Mouse (Mus musculus): ENCODE measurements around the gene Afap1l2.
A peak's percentile ranks its signal among the peaks of the same experiment; 100 is the strongest.

The Afap1l2 gene

DNA sequence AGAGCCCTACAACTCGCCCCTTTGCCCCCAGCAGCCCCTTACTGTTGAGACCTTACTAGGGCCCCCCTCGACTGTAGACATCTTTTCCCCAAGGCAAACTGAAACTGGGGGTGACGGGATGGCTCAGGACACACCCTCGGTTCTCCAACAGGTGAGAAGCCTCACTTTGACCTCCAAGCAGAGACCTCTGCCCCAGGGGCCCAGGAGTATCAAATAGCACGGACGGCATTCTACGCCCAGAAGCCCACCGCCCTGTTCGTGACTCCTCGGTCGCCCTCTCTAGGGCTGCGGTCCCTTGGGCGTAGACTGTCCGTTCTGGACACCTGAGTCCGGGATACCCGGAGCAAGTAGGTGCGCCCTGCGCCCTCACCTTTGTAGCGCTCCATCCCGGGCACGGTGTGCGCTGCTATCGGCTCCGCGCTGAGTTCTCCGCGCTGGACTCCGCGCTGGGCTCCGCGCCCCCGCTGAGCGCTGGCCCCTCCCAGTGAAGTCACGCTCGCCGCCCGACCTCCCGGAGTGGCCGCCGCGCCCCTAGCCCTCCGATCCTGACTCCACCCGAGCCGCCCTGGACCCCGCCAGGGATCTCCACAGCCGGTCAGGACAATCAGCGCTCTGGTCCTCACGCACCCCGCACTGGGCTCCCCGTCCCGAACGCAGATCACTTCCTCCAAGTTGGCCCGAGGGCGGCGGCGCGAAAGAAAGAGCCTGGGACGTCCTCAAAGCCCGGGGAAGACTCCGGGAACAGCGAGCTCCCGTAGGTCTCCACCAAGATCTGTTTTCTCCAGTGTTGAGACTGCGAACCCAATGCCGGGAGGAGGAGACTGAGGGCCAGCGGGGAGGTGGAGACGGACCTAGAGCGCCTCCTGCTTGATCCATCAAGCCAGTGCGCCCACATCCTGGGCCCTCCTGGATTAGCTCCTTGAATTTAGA lies at the start of gene Afap1l2:
TSS of gene Afap1l2 (minus strand) at position 448 of the 930 bp plus-strand sequence.
- DNase-seq (ENCODE audit: extremely low spot score, low read depth, low spot score) = no peak

DNA sequence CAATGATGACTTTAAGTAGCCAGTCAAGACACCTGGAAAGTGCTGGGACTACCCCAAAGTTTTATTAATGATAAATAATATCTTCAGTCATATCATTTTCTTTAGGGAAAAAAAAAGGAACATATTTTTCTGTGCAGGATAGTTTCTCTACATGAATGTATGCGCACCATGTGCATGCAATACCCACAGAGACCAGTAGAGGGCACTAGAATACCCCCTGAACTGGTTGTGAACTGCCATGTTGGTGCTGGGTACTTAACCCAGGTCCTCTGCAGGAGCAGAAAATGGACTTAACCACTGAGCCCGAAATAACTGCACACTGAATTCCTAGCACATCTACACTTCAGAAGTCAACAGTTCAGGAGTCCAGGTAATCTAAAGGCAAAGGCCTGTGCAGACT lies 49.5 kb upstream of the Afap1l2 start:
- DNase-seq (ENCODE audit: extremely low spot score, low read depth, low spot score) = no peak

DNA sequence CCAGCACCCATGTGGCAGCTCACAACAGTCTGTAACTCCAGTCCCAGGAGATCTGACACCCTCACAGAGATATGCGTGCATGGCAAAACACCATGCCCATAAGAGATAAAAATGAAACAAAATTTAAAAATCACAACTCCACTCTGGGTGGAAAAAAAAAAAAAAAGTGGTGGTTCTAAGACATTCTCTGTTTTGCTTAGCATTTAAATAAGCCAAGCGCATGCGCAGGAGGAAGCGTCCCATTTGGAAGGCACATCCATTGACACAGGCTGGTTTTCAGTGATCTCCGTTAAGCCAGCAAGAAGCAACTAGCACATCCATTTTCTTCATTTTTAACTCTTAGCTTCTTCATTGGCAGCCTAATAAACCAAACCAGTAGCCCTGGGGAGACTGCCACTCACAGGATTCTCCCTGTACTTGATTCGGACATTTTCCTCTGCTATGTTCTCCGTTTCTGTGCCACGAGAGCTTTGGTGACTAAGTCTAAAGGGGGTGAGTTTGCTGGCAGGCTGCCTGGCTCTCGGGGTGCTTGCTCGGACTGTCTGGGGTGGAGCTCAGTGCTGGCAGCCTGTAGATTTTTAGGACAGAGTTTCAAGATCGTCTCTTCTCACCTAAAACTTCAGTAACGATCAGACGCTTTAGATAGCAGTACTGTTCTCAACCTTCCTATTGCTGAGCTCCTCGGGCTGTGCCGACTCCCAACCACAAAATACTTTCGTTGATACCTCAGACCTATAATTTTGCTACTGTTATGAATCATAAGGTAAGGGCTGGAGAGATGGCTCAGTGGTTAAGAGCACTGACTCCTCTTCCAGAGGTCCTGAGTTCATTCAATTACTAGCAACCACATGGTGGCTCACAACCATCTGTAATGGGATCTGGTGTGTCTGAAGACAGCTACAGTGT lies 47.4 kb upstream of the Afap1l2 start:
- no peak for DNase-seq (ENCODE audit: extremely low spot score, low read depth, low spot score)

DNA sequence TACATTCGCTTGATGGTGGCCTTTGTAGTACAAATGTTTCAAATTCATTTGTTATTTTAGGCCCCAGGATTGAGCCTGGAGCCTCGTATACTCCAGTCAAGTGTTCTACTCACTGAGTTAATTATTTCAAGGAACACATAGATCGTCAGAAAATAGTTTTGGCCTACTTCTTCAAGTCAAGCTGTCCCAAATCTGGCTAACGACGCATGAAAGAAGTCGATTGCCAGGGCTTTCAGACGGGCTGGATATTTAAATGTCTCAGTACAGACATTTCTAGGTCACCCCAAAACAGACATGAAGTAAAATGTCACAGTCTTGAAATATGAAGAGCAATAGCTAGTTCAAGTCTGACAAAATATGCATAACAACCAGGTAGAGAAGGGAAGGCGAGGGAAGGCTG lies 44.9 kb upstream of the Afap1l2 start:
- DNase-seq (ENCODE audit: extremely low spot score, low read depth, low spot score) = no peak

DNA sequence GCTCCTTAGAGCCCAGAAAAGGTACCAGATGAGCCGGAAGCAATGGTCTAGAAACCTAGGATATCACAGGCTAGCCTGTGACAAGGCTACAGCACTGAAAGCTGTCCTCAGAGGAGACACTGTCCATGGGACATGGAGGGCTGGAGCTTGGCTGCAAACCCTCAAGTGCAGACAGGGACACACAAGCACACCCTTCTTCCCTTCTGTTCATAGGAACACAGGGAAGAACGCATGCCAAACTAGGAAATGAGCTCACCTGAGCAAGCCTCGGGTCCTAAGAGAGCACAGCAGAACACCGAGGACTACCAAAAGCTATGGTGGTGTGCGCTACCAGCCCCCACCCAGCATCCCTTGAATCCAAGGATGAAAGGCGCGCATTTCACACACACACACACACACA lies 44.0 kb upstream of the Afap1l2 start:
- DNase-seq (ENCODE audit: extremely low spot score, low read depth, low spot score) = no peak

DNA sequence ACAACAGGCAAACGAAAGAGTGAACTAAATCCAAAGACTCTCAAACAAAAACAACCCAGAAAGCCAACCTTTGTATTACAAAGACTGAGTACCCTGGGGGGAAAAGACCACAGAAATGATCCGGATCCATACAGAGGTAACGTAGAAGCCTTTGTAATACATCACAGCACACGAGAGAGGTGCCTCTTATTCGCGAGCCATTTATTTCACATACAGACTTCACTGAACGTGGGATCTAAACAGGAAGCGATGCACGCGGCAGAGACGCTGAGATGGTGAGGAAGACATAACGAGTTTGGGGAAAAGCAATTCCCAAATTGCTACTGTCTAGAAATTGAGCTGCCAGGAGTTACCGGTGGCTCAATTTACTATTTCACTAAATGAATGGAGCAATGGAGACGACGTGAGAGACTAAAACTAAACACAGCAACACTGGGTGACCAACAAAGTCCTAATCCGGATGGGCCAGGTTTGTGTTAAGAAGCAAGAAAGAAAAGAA lies 41.6 kb upstream of the Afap1l2 start:
- DNase-seq (ENCODE audit: extremely low spot score, low read depth, low spot score) = no peak

DNA sequence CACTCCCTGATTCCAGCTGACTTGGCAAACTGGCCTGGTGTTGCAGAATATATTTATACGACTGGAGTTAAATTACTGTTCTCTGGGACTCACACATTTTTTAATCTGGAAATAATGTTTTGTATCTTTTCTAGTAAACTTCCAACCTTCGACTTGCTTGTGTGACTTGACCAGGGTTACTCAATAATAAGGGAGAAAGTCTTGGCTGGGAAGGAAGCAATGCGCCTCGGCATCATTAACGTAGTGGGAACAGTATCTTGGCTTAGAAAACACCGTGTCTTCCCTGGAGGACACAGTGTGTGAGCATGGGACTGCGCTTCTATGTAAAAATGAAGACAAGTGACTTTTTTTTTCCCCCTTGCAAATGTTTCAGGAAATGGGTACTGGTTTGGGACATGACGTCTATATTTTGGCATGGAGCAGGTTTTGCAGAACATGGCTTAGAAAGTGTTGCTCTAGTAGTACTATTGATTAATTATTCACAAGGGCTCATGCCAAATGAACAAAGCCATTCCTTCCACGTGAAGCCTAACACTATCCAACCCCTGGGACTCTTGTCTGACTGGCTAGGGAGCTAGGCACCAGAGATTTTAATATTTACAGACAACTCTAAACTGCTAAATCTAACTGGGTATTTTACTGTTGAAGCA lies 39.8 kb upstream of the Afap1l2 start:
- no peak for DNase-seq (ENCODE audit: extremely low spot score, low read depth, low spot score)

DNA sequence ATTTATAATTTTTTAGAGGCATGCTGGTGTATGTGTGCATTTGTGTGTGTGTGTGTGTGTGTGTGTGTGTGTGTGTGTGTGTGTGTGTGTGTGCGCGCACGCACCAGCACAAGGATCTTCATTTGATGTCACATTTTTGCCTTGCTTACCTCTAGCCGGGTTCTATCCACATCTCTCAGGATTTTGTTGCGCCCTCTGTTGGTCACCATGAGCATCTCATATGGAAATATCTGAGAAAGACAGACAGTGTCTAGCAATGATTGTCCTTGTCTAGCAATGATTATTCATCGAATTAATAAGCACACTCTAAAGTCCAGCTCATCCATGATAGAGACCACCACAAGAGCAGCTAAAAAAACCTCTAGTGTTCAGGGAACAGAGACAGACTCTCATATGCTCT lies 31.2 kb upstream of the Afap1l2 start:
- peak; percentile 10 for DNase-seq (ENCODE audit: extremely low spot score, low read depth, low spot score)

DNA sequence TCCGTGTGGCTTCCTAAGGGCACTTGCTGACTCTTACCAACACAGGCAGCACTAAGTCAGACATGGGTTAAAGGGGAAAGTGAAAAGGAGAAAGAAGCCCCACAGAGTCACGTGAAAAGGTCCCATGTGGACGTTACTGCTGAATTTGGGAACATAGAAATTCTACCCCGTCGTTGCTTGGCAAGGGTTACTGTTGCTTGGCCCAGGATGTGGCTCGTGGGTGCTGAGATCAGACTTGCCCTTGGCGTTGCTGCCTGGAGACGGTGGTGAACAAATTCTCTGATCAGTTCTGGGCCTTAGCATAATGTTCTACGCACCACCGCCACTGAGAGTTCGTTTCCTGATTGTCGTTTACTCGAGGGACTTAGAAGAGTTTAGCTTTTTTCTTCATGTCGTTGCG lies 28.8 kb upstream of the Afap1l2 start:
- no peak for DNase-seq (ENCODE audit: extremely low spot score, low read depth, low spot score)

DNA sequence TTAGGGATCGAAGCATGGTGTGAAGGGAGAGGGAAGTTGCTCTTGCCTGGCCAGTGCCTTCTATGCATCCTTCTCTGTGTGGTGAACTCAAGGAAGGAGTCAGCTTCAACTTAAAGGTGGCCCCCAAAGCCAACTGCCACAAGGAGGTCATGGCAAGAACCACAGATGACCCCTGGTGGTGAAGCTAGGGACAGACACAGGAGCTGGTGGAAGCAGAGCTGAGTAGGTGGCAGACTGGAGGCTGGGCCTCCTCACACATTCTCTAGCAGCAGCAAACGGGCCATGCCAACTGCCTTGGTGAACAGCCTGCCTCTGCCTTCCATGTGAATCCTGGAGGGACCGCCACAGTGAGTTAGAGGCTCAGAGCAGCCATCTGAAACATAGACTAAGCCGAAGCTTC lies 23.6 kb upstream of the Afap1l2 start:
- peak; percentile 37 for DNase-seq (ENCODE audit: extremely low spot score, low read depth, low spot score)

DNA sequence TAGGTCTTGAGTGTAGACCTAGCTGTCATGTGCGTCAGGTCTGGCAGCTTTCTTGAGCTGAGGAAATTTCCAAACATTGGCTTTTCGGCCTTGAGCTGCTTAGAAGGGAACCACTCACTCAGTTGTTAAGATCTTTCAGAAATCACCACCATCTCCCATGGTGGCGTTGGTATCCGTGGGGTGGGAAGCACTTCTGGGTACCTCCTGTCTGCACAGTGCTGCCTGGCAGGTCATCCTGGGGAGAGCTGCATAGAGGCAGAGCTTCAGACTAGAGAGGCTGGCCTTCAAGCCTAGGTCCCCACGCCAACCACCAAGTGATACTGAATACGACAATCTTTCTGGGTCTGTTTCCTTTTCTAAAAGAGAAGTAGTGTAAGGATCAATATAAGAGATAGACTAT lies 21.4 kb upstream of the Afap1l2 start:
- no peak for DNase-seq (ENCODE audit: extremely low spot score, low read depth, low spot score)

DNA sequence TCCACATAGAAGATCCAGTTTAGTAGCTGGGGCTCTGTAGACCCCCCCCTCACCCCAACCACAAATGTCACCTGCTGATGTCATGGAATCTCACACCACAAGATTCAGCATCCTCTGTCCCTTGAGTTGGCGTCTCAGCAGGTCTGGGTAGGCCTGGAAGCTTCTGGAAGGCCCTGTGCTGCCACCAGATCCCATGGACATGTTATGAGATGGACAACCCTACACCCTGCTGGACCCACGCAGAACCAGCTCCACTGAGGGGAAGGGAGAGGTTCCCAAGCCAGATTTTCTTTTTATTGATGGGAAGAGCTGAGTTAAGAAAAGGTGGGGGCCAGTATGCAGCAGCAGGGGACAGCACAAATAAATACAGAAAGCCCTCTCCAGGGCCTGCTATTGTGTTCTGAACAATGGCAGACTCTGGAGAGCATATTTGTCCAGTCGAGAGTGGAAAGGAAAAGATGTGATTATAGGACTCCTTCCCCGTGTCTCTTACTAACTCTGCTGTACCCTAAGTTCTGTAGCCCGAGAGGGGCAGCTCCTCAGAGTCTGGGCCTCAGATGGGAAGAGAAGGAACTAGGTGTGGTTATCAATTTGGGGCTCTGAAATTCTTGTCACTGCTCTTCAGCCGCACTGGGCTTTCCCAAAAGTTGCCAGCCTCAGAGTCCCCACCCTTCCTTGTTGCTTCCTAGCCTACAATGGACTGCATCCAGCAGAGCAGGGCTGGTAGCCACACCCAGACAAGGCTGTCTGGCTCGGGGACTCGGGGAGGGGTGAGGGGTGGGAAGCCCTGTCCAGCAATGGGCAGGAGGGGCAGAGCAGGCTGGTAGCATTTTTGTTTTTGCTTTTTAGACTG lies 20.5 kb upstream of the Afap1l2 start:
- no peak for DNase-seq (ENCODE audit: extremely low spot score, low read depth, low spot score)

DNA sequence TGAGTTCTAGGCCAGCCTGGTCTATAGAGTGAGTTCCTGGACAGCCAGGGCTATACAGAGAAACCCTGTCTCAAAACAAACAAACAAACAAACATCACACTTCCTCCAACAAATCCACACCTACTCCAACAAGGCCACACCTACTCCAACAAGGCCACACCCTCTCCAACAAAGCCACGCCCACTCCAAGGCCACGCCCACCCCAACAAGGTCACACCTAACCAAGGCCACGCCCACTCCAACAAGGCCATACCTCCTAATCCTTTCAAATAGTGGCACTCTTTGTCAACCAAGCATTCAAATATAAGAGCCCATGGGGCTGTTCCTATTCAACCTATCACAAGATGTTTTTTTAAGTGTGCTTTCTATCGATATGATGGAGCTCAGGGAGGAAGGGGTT lies 18.5 kb upstream of the Afap1l2 start:
- DNase-seq (ENCODE audit: extremely low spot score, low read depth, low spot score) = no peak

DNA sequence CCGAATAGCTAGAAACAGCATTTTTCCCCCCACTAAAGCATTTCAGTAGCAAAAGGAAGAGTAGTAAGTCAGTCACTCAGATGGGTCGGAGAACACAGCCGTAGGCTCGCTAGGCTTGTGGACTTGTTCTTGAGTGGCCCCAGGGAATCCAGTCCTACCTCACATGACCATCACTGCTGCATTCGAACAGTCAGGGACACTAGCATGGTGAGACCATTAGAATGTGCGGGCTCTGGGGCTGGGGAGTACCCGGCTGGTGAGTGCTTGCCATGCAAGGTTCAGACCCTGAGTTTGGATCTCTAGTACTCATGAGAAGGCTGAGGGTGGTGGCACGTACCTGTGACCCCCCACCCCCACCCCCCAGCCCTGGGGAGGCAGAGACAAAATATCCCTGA lies 9.8 kb upstream of the Afap1l2 start:
- no peak for DNase-seq (ENCODE audit: extremely low spot score, low read depth, low spot score)

DNA sequence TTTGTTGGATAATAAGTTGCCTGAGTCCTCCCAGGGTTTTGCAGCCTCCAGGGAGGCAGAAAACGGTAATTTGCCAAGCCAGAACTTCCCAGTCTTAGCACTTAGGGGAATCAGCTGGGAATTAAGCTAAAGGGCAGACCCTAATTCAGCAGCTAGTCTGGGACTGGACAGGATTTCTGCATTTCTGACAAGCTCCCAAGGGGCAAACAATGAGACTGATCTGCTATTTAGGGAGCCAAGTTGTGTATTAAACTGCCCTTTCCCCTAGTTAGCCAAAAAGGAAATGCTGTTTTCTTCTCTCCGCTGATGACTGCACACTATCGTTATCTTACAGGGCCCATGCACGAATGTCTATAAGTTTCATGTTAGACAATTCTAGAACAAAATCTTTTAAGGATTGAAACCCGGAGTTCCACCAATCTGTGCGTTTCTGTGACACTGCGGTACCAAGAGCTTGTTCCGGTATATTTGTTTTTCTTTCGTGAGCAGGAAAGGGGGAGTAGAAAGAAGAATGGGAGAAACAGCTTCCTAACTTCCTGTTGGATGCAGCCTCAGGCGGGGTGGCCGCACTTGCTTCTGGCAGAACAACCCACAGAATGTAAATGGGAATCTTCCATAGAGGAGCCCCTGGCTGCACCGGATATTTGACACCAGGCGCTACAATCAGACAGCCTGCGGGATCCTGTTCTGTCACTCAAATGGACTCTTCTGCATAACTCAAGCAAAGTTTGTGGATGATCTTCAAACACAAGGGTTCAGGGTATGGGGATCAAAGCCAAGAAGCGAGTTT lies 9.2 kb upstream of the Afap1l2 start:
- no peak for DNase-seq (ENCODE audit: extremely low spot score, low read depth, low spot score)

DNA sequence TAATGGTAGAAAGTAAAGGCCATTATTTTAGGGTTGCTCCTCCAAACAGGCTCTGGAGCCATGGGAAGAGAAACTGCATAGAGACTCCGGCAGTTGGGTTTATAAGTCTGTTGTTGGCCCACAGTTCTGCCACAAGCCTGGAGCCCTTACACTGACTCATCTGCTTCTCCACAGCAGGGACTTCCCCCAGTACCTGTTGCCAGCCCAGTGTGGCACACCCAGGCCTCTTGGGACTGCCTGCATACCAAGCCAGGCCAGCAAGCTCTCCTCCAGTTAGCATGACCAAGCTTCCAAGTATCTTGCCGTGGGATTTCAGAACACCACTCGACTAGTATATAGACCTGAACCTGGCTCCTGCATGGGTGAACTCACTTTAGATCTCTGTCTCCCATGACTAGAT lies 6.8 kb upstream of the Afap1l2 start:
- no peak for DNase-seq (ENCODE audit: extremely low spot score, low read depth, low spot score)

DNA sequence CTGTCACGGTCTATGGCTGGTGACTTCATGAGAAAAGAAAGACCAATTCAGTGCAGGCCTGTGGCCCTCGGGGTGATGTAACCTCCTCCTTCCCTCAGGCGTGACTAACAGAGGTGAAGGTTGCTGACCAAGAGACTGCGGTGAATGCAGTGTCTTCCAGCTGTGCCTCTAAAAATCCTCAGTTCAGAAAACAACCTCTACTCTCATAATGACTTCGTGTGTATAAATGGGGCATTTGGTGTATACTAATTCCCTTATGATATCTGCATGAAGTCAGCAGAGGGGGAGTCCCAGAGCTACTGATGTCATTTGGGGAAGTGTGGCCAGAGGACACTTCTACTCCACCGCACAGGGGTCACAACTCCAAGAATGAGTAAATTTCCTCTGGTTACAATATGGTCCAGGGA lies 5.2 kb upstream of the Afap1l2 start:
- no peak for DNase-seq (ENCODE audit: extremely low spot score, low read depth, low spot score)

DNA sequence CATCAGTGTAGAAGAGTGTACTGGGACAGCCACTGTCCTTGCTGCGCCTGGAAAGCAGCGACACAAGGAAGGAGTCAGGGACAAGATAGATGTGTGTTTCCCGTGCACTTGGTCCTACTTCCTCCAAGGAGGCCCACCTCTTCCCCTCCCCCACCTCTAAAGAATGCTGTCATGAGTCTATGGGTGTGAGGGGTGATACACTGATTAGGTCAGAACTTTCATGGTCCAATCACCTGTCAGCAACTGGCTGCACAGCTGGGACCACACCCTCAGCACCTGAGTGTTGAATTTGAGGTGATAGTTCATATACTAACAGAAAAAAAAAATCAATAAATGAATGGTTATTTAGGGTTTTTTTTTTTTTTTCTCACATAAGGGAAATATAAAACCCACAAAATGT lies 4.0 kb upstream of the Afap1l2 start:
- DNase-seq (ENCODE audit: extremely low spot score, low read depth, low spot score) = no peak

DNA sequence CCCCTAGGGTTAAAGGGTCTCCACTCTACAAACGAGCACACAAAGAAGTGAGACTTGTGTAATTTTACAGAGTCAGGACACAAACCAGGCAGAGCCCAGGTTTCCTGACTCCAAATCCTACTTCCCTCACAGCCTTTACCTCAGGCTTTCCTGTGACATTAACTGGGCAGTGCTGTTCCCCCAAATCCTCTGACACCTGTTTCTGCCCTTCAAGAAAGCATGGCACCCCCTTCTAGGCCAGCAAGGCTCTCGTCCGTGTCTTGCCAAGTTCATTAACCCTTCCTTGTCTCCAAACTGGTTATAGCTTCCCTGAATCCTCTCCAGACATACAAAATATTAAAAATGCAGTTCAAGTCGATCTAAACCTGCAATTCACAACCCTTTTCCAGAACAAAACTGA lies 2.0 kb upstream of the Afap1l2 start:
- no peak for DNase-seq (ENCODE audit: extremely low spot score, low read depth, low spot score)

DNA sequence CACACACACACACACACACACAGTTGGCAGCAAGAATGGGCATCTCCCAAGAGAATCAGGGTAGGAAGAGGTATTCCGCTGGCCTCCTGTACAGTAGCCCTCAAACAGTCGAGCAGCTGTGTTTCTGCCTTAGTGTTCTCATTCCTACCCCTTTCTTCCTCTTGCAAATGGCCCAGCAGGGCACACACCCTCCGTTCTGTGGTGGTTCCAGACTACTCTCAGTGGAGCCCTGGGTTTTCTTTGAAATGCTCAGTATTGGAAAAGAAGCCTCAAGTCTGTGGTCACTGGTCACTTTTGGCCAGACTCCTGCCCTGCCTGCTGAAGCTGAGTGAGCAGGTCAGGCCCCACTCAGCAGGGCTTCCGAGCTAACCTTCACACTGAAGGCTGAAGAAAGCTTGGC lies 1.6 kb upstream of the Afap1l2 start:
- DNase-seq (ENCODE audit: extremely low spot score, low read depth, low spot score) = no peak
